Mouse (Mus musculus): ENCODE results near the gene Lamtor2. TPM values are rescaled to one million over a fixed set of nuclear protein-coding genes. Genes with fewer than 3 reads are reported as not detected.

Lamtor2 gene
- total and polyA plus RNA-seq, 2 experiments from 2014 or later = 66.0 to 187 TPM

DNA sequence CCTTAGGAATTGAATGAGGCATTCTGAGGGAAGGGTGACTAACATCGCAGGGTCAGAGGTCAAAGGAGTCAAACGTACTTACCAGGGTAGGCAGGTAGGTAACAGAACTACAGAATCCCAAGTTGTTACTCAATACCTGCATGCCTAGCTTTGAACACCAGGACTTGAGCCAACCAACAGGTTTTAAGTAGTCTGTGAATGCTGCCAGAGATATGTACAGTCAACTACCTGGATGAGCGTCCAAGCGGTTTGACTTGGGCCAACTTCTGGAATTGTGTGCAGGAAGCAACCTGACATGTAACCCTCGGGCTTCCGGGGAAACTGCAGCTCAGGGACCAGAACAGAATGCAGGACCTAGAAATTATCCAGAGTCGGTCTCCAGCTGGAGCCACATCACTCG lies 29.8 kb downstream of the Lamtor2 start:
- H3K4me2 ChIP-seq (ENCODE audit: low read depth, low read length, poor library complexity, severe bottlenecking) = no peak overlapping the region
- no peak for ATAC-seq (ENCODE audit: low FRiP score)

DNA sequence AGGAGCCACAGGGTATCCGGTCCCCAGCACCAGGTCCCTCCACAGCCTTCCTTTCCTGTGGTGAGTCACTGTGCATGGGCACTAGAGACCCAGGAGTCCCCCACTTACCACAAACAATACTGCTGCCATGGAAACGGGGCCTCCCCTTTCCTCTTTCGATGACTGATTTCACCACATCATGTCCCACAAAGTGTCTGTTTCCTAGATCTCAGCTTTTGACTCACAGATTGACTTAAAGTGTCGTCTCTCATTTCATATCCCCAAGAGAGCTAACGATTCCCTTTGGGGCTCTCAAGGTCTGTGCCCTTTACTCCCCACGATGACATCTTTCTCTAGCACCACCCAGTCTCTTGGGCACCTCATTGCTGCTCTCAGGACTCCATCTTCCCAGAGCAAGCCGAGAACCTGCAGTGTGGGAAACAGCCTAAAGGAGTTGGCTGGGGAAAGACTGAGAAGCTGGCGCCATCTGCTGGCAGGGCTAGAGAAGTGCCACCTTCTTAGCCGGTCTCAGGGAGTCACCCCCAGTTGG lies 31.0 kb downstream of the Lamtor2 start:
- no peak overlapping the region for H3K9ac ChIP-seq (replicated peaks; ENCODE audit: low read length, poor library complexity, severe bottlenecking)
- WGBS = 33% methylated on average over 9 of the region's 9 CpGs
- DNase-seq (ENCODE audit: low spot score) (peak; percentile 57), ATAC-seq (ENCODE audit: low FRiP score) (no peak)
- H3K4me3 ChIP-seq (ENCODE audit: low read depth, low read length) = no peak overlapping the region
- peaks cover 6% of the 10 kb centered on the region for H3K36me3 ChIP-seq (ENCODE audit: insufficient read depth, low read length)
- peak; percentile 87 for TF ChIP-seq CTCF (IDR thresholded peaks at IDR 0.05)
- no peak overlapping the region for H3K27ac ChIP-seq (ENCODE audit: low read depth, low read length)
- no peak overlapping the region for H3K4me2 ChIP-seq (ENCODE audit: low read depth, low read length, poor library complexity, severe bottlenecking)
- no peaks in the 10 kb centered on the region for H3K4me1 ChIP-seq (ENCODE audit: insufficient read depth, low read length)
- H3K9me3 ChIP-seq (ENCODE audit: low read length) = no peaks in the 10 kb centered on the region
- no peaks in the 10 kb centered on the region for H3K27me3 ChIP-seq (ENCODE audit: insufficient read depth, low read length)

More for the DNA sequence above, 29.8 kb downstream of the Lamtor2 start:
- no peak for DNase-seq (ENCODE audit: low spot score)
- Histone ChIP-seq H3K27me3 (ENCODE audit: insufficient read depth, low read length) (no peaks in the 10 kb centered on the region), H3K36me3 (ENCODE audit: insufficient read depth, low read length) (peaks cover 6% of the 10 kb centered on the region), H3K4me3 (ENCODE audit: low read depth, low read length) (no peak overlapping the region), H3K4me1 (ENCODE audit: insufficient read depth, low read length) (peaks cover 7% of the 10 kb centered on the region), H3K9ac (replicated peaks; ENCODE audit: low read length, poor library complexity, severe bottlenecking) (no peak overlapping the region), H3K9me3 (ENCODE audit: low read length) (no peaks in the 10 kb centered on the region), H3K27ac (ENCODE audit: low read depth, low read length) (no peak overlapping the region)
- TF ChIP-seq CTCF (IDR thresholded peaks at IDR 0.05) = no peak
- WGBS = 89% methylated on average over 8 of the region's 8 CpGs

GRCm38 (mm10) chr3:88521156-88521555 lies 31.7 kb downstream of the Lamtor2 start:
- Histone ChIP-seq H3K27ac (ENCODE audit: low read depth, low read length) (no peak overlapping the region), H3K36me3 (ENCODE audit: insufficient read depth, low read length) (peaks cover 6% of the 10 kb centered on the region), H3K27me3 (ENCODE audit: insufficient read depth, low read length) (no peaks in the 10 kb centered on the region), H3K9ac (replicated peaks; ENCODE audit: low read length, poor library complexity, severe bottlenecking) (no peak overlapping the region), H3K4me3 (ENCODE audit: low read depth, low read length) (no peak overlapping the region), H3K4me1 (ENCODE audit: insufficient read depth, low read length) (no peaks in the 10 kb centered on the region), H3K9me3 (ENCODE audit: low read length) (no peaks in the 10 kb centered on the region), H3K4me2 (ENCODE audit: low read depth, low read length, poor library complexity, severe bottlenecking) (no peak overlapping the region)
- DNase-seq (ENCODE audit: low spot score) (no peak), ATAC-seq (ENCODE audit: low FRiP score) (no peak)
- no peak for TF ChIP-seq CTCF (IDR thresholded peaks at IDR 0.05)
- WGBS = 93% methylated on average over 6 of the region's 6 CpGs

GRCm38 (mm10) chr3:88520078-88520477 lies 32.8 kb downstream of the Lamtor2 start:
- Histone ChIP-seq H3K9me3 (ENCODE audit: low read length) (no peaks in the 10 kb centered on the region), H3K27ac (ENCODE audit: low read depth, low read length) (no peak overlapping the region), H3K9ac (replicated peaks; ENCODE audit: low read length, poor library complexity, severe bottlenecking) (no peak overlapping the region), H3K36me3 (ENCODE audit: insufficient read depth, low read length) (peaks cover 3% of the 10 kb centered on the region), H3K4me2 (ENCODE audit: low read depth, low read length, poor library complexity, severe bottlenecking) (no peak overlapping the region), H3K4me1 (ENCODE audit: insufficient read depth, low read length) (no peaks in the 10 kb centered on the region), H3K4me3 (ENCODE audit: low read depth, low read length) (no peak overlapping the region), H3K27me3 (ENCODE audit: insufficient read depth, low read length) (no peaks in the 10 kb centered on the region)
- ATAC-seq (ENCODE audit: low FRiP score) (no peak), DNase-seq (ENCODE audit: low spot score) (no peak)
- TF ChIP-seq CTCF (IDR thresholded peaks at IDR 0.05) = no peak
- WGBS = 83% methylated on average over 2 of the region's 2 CpGs

- Histone ChIP-seq H3K9me3 (ENCODE audit: low read length) (no peaks in the 10 kb centered on the region), H3K27me3 (ENCODE audit: insufficient read depth, low read length) (no peaks in the 10 kb centered on the region), H3K27ac (ENCODE audit: low read depth, low read length) (no peak overlapping the region), H3K9ac (replicated peaks; ENCODE audit: low read length, poor library complexity, severe bottlenecking) (no peak overlapping the region), H3K36me3 (ENCODE audit: insufficient read depth, low read length) (no peaks in the 10 kb centered on the region), H3K4me3 (ENCODE audit: low read depth, low read length) (no peak overlapping the region), H3K4me2 (ENCODE audit: low read depth, low read length, poor library complexity, severe bottlenecking) (no peak overlapping the region), H3K4me1 (ENCODE audit: insufficient read depth, low read length) (no peaks in the 10 kb centered on the region)
- DNase-seq (ENCODE audit: low spot score) (no peak), ATAC-seq (ENCODE audit: low FRiP score) (no peak)
- TF ChIP-seq CTCF (IDR thresholded peaks at IDR 0.05) = no peak
- 89% methylated on average over 4 of the region's 4 CpGs for WGBS
These were observed 34.5 kb downstream of the Lamtor2 start for GRCm38 (mm10) chr3:88518411-88518810.

DNA sequence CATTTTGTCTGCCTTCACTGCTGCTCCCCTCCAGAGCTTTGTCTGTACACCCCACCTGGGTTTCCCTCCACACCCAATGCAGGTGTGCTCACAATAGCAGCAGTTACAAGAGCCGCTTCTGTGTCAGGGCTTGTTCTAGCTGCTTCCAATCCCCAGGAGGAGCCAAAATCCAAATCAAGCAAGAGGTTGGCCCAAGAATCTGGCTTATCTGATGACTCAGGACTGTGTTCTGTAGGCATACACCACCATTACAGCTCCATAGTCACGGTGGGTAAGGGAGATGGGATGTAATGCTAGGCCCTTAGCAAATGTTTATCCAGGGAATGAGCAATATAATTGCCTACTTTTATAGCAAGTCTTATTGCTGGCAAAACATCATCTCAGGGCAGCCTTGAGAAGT lies 36.5 kb downstream of the Lamtor2 start:
- no peak overlapping the region for H3K27ac ChIP-seq (ENCODE audit: low read depth, low read length)
- no peak overlapping the region for H3K4me3 ChIP-seq (ENCODE audit: low read depth, low read length)
- WGBS = 88% methylated on average over 2 of the region's 2 CpGs

More for the DNA sequence above, 36.5 kb downstream of the Lamtor2 start:
- DNase-seq (ENCODE audit: low spot score) (no peak), ATAC-seq (ENCODE audit: low FRiP score) (no peak)
- Histone ChIP-seq H3K9me3 (ENCODE audit: low read length) (no peaks in the 10 kb centered on the region), H3K36me3 (ENCODE audit: insufficient read depth, low read length) (no peaks in the 10 kb centered on the region), H3K4me2 (ENCODE audit: low read depth, low read length, poor library complexity, severe bottlenecking) (no peak overlapping the region), H3K9ac (replicated peaks; ENCODE audit: low read length, poor library complexity, severe bottlenecking) (no peak overlapping the region), H3K4me1 (ENCODE audit: insufficient read depth, low read length) (no peaks in the 10 kb centered on the region), H3K27me3 (ENCODE audit: insufficient read depth, low read length) (no peaks in the 10 kb centered on the region)
- TF ChIP-seq CTCF (IDR thresholded peaks at IDR 0.05) = no peak
